Mouse (Mus musculus) CH12.LX (cell line): Measurements from ENCODE around the gene Cdyl2. TPM values are rescaled to one million over a fixed set of nuclear protein-coding genes. Genes with fewer than 3 reads are reported as not detected.

Experiments used
- polyA plus RNA-seq: library from polyadenylated mRNA; unstranded; fragments of >175 nt; gene quantifications from 2 replicates; pipeline ENCODE4 v1.2.1, GENCODE M21; 2012; ENCODE audit warnings: low read depth; ENCODE audit not compliant: insufficient read length
- total RNA-seq, 2 experiments: library from RNA; depleted of rRNA; stranded (reverse); fragments of 300-350 nt in 1 of 2; fragments of >200 nt in 1 of 2; gene quantifications; 2 replicates each; pipeline ENCODE4 v1.2.3; 2012 to 2014

Cdyl2 gene
- total and polyA plus RNA-seq, 3 experiments, result 4.4 to 9.4 (median 6.9) TPM

Other genes with a start within 250 kb of the Cdyl2 start
- 0.34 TPM in 1 of 2 replicates, not detected in the other for gene Dynlrb2, start 228.0 kb downstream of the Cdyl2 start, total RNA-seq (2012; rRNA removed)
- not detected in 2 replicates for gene Dynlrb2, start 228.0 kb downstream of the Cdyl2 start, total RNA-seq (2014; rRNA removed)
- gene Dynlrb2, start 228.0 kb downstream of the Cdyl2 start, polyA plus RNA-seq, result 0.49 TPM in 1 of 2 replicates, not detected in the other
- 29.1 and 33.6 TPM in 2 replicates for gene Cmc2, start 188.5 kb upstream of the Cdyl2 start, total RNA-seq (2012; rRNA removed)
- gene Cmc2, start 188.5 kb upstream of the Cdyl2 start, total RNA-seq (2014; rRNA removed), result 34.4 and 39.4 TPM in 2 replicates
- gene Cmc2, start 188.5 kb upstream of the Cdyl2 start, polyA plus RNA-seq, result 55.1 and 56.5 TPM in 2 replicates
- 26.3 and 28.1 TPM in 2 replicates for gene Cenpn, start 188.7 kb upstream of the Cdyl2 start, total RNA-seq (2012; rRNA removed)
- gene Cenpn, start 188.7 kb upstream of the Cdyl2 start, total RNA-seq (2014; rRNA removed), result 51.3 and 52.0 TPM in 2 replicates
- gene Cenpn, start 188.7 kb upstream of the Cdyl2 start, polyA plus RNA-seq, result 44.1 and 45.6 TPM in 2 replicates
- 13.5 and 14.8 TPM in 2 replicates for gene Atmin, start 210.4 kb upstream of the Cdyl2 start, total RNA-seq (2012; rRNA removed)
- gene Atmin, start 210.4 kb upstream of the Cdyl2 start, total RNA-seq (2014; rRNA removed), result 9.3 and 9.4 TPM in 2 replicates
- 16.0 and 22.0 TPM in 2 replicates for gene Atmin, start 210.4 kb upstream of the Cdyl2 start, polyA plus RNA-seq
- gene 1700030J22Rik, start 246.0 kb upstream of the Cdyl2 start, total RNA-seq (2012; rRNA removed), result 0.21 and 0.25 TPM in 2 replicates
- gene 1700030J22Rik, start 246.0 kb upstream of the Cdyl2 start, total RNA-seq (2014; rRNA removed), result 0.35 TPM in 1 of 2 replicates, not detected in the other
- gene 1700030J22Rik, start 246.0 kb upstream of the Cdyl2 start, polyA plus RNA-seq, result 0.46 and 0.64 TPM in 2 replicates